Mouse (Mus musculus) olfactory bulb, adult 2 months (tissue): ENCODE measurements around the gene Gpsm3.

Source experiments
- CTCF ChIP-seq: fragments of 200-500 bp; IDR thresholded peaks from 2 replicates; pipeline ENCODE4 v1.5.1; 2012; ENCODE audit warnings: low read depth, mild to moderate bottlenecking, low read length, moderate library complexity; ENCODE audit not compliant: insufficient read depth
- POLR2A ChIP-seq: fragments of 200-500 bp; IDR thresholded peaks from 2 replicates; pipeline ENCODE4 v1.6.1; 2012; ENCODE audit warnings: mild to moderate bottlenecking, low read depth, low read length, moderate library complexity; ENCODE audit not compliant: insufficient read depth

- TF ChIP-seq POLR2A (no peak), CTCF (peak; percentile 55)
These were observed 34.1 kb upstream of the Gpsm3 start for GRCm38 (mm10) chr17:34555483-34555882.
